Mouse (Mus musculus) E14TG2a.4 (cell line): ENCODE measurements at regions not wholly inside any gene's neighbourhood (a gene's known extent, or its start where the extent isn't known, plus 50 kb on each side); places are given as distances from the start of the nearest gene placed in this dataset.

Source experiments
- CTCF ChIP-seq: conservative IDR thresholded peaks from 2 replicates; pipeline ENCODE4 v1.5.1; 2014; ENCODE audit warnings: low read length
- NANOG ChIP-seq: IDR thresholded peaks from 2 replicates; pipeline ENCODE4 v1.6.1; 2014; ENCODE audit warnings: borderline replicate concordance, low read length, mixed read lengths
- POU5F1 ChIP-seq: IDR thresholded peaks from 2 replicates; pipeline ENCODE4 v1.6.1; 2014; ENCODE audit warnings: low read length, borderline replicate concordance

- no peak for TF ChIP-seq CTCF
- TF ChIP-seq NANOG: no peak
- TF ChIP-seq POU5F1: no peak
Observed at GRCm38 (mm10) chr14:36715684-36716083, 252.9 kb downstream of the Ccser2 start.
